Mouse (Mus musculus): ENCODE data around the gene Abcb11.

- TF ChIP-seq POLR2A (IDR thresholded peaks at IDR 0.05; ENCODE audit: borderline replicate concordance, control insufficient read depth, low read depth, low read length) (no peak), CTCF (IDR thresholded peaks at IDR 0.05; ENCODE audit: control insufficient read depth, insufficient read depth, low read length) (no peak)
Observed at GRCm38 (mm10) chr2:69324881-69325660, 17.3 kb downstream of the Abcb11 start.

Measured in bone marrow, adult 2 months (tissue).